Comparison of ENCODE assay signal across 8 mouse cellular contexts in the genomic region with DNA sequence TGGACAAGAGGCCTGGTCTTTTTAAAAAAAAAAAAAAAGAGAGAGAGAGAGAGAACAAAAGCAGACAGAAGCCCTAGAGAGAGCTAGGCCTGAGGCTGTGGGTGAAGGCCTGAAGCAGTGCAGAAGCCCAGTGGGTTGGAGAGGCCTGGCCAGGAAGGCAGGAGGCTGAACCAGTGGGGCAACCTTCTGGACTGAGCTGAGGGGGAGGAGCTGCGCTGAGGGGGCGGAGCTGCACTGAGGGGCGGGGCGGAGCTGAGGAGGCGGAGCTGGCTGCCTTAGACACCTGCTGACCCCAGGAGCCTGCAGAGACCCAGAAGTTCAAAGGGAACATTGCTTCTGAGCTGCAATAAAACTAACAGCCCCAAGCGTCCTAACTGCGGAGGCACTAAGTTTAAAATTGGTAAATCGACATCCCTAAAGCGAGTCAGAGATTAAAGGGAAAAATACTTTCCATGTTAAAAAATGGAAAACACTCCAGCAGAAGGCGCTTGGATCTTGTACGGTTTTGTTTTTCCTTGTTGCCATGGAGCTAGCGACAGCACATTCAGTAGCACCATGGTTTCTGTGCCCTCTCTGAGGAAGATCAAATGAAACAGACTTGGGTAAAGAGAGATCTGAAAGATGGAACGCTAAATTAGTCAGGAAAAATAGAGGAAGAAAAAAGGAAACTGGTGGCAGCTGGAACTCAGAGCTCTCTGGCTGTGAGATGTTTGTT.
DNase-seq lines count a peak whose midpoint lies in the region; ATAC-seq lines count a peak whose summit lies in the region.

No protein-coding gene starts in this region.

- H3K4me1 ChIP-seq in kidney, embryonic 14.5 days (ENCODE audit: control insufficient read depth, insufficient read depth, low read length), result 0 out of 2 replicates have a peak, but pooled peaks cover 3% of the 10 kb centered on the region

- intact Hi-C loops in left cerebral cortex, postnatal 4 days (cut with DNase I), result no loop called here

- H3K9me3 ChIP-seq in kidney, embryonic 14.5 days (ENCODE audit: control insufficient read depth, low read length), result peaks cover 2% of the 10 kb centered on the region; the same call in 1 of the 2 replicates

- ATAC-seq in kidney, embryonic 14.5 days (ENCODE audit: low FRiP score, low TSS enrichment), result peak; percentile 79

- H3K4me3 ChIP-seq in kidney, embryonic 14.5 days (ENCODE audit: low read length), result no peak overlapping the region

- peak; percentile 54 for DNase-seq in A20 (ENCODE audit: low read depth, low spot score)
- DNase-seq in embryo, embryonic 9.5 days (ENCODE audit: extremely low spot score), result peak; percentile 72
- DNase-seq in lung, postnatal 25 days (ENCODE audit: low spot score), result peak; percentile 41
- peak; percentile 16 to 27 for DNase-seq in thymus, postnatal 36 days
- no peak for DNase-seq in left cerebral cortex, postnatal 4 days
- DNase-seq in urinary bladder, postnatal 14 days (ENCODE audit: low spot score), result no peak
- DNase-seq in cerebellum, postnatal 4 days (ENCODE audit: low spot score in 2 of 2), result no peak

- WGBS in kidney, embryonic 14.5 days, result 26% methylated on average over 13 of the region's 13 CpGs

- no peak overlapping the region for H3K4me2 ChIP-seq in kidney, embryonic 14.5 days (replicated peaks; ENCODE audit: low read depth, low read length)

- H3K36me3 ChIP-seq in kidney, embryonic 14.5 days (ENCODE audit: control insufficient read depth, insufficient read depth, low read length), result no peaks in the 10 kb centered on the region

- H3K27me3 ChIP-seq in kidney, embryonic 14.5 days (ENCODE audit: control insufficient read depth, insufficient read depth, low read length), result no peaks in the 10 kb centered on the region

- no peak overlapping the region for H3K27ac ChIP-seq in kidney, embryonic 14.5 days (ENCODE audit: low read depth, low read length)

- H3K9ac ChIP-seq in kidney, embryonic 14.5 days (ENCODE audit: low read depth, low read length), result no peak overlapping the region

Comparison
In these comparisons a context has a peak if more than half of its experiments do, and no peak if none do; other contexts are left out.
1. DNase-seq: peak in A20 (single experiment), embryo, embryonic 9.5 days (single experiment), lung, postnatal 25 days (single experiment) and thymus, postnatal 36 days (2 of 2); none in left cerebral cortex, postnatal 4 days (single experiment), urinary bladder, postnatal 14 days (single experiment) and cerebellum, postnatal 4 days (0 of 2).